Mouse (Mus musculus) left cerebral cortex, adult 2 months (tissue): ENCODE data around the gene Pmvk. TPM values are rescaled to one million over a fixed set of nuclear protein-coding genes. Genes with fewer than 3 reads are reported as not detected.

Experiments used
- DNase-seq, 2 experiments: peaks; one replicate each; pipeline ENCODE4 v3.0.0; 2021 to 2022; ENCODE audit warnings: low spot score in 2 of 2, mixed read lengths in 1 of 2; ENCODE audit errors: extremely low spot score in 1 of 2
- H3K27ac ChIP-seq: fragments of 200-600 bp; 2 replicates; pipeline ENCODE4 v1.8.1; 2022
- H3K4me3 ChIP-seq: fragments of 200-600 bp; 2 replicates; pipeline ENCODE4 v1.8.1; 2022
- CTCF ChIP-seq: fragments of 200-600 bp; IDR thresholded peaks from 2 replicates; pipeline ENCODE4 v1.8.1; 2022; ENCODE audit warnings: antibody characterized with exemption, mild to moderate bottlenecking, moderate library complexity
- intact Hi-C: fragments of 180-260 bp; cut with DNase I; formaldehyde crosslinking; loops from one replicate; pipeline ENCODE4 v1.15.1; 2025
- total RNA-seq, 2 experiments: library from RNA; stranded (reverse); gene quantifications; 2 replicates each; pipeline ENCODE4 v1.2.3; 2021

The Pmvk gene
- total RNA-seq, 2 experiments from 2014 or later, result 32.1 to 35.0 TPM

- no peak for TF ChIP-seq CTCF
- no peak overlapping the region for H3K4me3 ChIP-seq
- H3K27ac ChIP-seq, result no peak overlapping the region
- intact Hi-C loops, result no loop called here
- DNase-seq, result no peak
These were observed 21.7 kb upstream of the Pmvk start for GRCm38 (mm10) chr3:89432606-89433005.

- intact Hi-C loops, result no loop called here
- no peak overlapping the region for H3K4me3 ChIP-seq
- no peak for DNase-seq
- no peak overlapping the region for H3K27ac ChIP-seq
- no peak for TF ChIP-seq CTCF
These were observed 19.8 kb upstream of the Pmvk start for GRCm38 (mm10) chr3:89434532-89434931.

GRCm38 (mm10) chr3:89435041-89435440 is 19.3 kb upstream of the Pmvk start:
- no peak overlapping the region for H3K4me3 ChIP-seq
- no peak for TF ChIP-seq CTCF
- no peak overlapping the region for H3K27ac ChIP-seq
- DNase-seq, result no peak
- intact Hi-C loops, result no loop called here

GRCm38 (mm10) chr3:89436176-89437113 is 17.9 kb upstream of the Pmvk start, which contains the start of gene Pbxip1:
Gene Pbxip1, plus strand, starts transcription at chr3:89436706.
- H3K4me3 ChIP-seq, result peak within 1 kb of the TSS; percentile 38
- intact Hi-C loops, result loop anchor here (2.0 kb wide), 1 partner anchor 22 kb away; no protein-coding TSS in a partner anchor
- no peak for TF ChIP-seq CTCF
- peak within 1 kb of the TSS; percentile 63 for H3K27ac ChIP-seq
- DNase-seq, result no peak

GRCm38 (mm10) chr3:89437269-89437668 is 17.1 kb upstream of the Pmvk start:
- TF ChIP-seq CTCF, result no peak
- no peak for DNase-seq
- Histone ChIP-seq H3K4me3 (peak overlapping the region; percentile 38), H3K27ac (peak overlapping the region; percentile 63; the same call in 1 of the 2 replicates)
- intact Hi-C loops, result loop anchor here (2.0 kb wide), 1 partner anchor 22 kb away; no protein-coding TSS in a partner anchor

- Histone ChIP-seq H3K27ac (no peak overlapping the region), H3K4me3 (no peak overlapping the region)
- intact Hi-C loops, result no loop called here
- DNase-seq, result no peak
- TF ChIP-seq CTCF, result no peak
These were observed 13.7 kb upstream of the Pmvk start for GRCm38 (mm10) chr3:89440691-89441090.

GRCm38 (mm10) chr3:89448720-89449537 is 5.4 kb upstream of the Pmvk start:
- no peak for TF ChIP-seq CTCF
- intact Hi-C loops, result loop anchor here (2.0 to 5.0 kb wide), 2 partner anchors 38 to 410 kb away; no protein-coding TSS in a partner anchor
- DNase-seq, result no peak
- Histone ChIP-seq H3K4me3 (no peak overlapping the region), H3K27ac (no peak overlapping the region)

- H3K4me3 ChIP-seq, result no peak overlapping the region
- TF ChIP-seq CTCF, result peak; percentile 82
- DNase-seq, result peak; percentile 67 to 75
- intact Hi-C loops, result loop anchor here (2.0 to 5.0 kb wide), 2 partner anchors 38 to 409 kb away; no protein-coding TSS in a partner anchor
- H3K27ac ChIP-seq, result no peak overlapping the region
These were observed 4.8 kb upstream of the Pmvk start for GRCm38 (mm10) chr3:89449541-89449940.

GRCm38 (mm10) chr3:89451916-89452315 is 2.4 kb upstream of the Pmvk start:
- DNase-seq, result no peak
- Histone ChIP-seq H3K27ac (no peak overlapping the region), H3K4me3 (no peak overlapping the region)
- intact Hi-C loops, result no loop called here
- TF ChIP-seq CTCF, result no peak

GRCm38 (mm10) chr3:89455786-89456285 is 1.5 kb downstream of the Pmvk start:
- intact Hi-C loops, result loop anchor here (2.0 kb wide), 2 partner anchors 233 to 403 kb away; no protein-coding TSS in a partner anchor
- H3K4me3 ChIP-seq, result no peak overlapping the region
- TF ChIP-seq CTCF, result no peak

GRCm38 (mm10) chr3:89456726-89457665 is 2.7 kb downstream of the Pmvk start:
- no peak overlapping the region for H3K27ac ChIP-seq
- DNase-seq, result peak; percentile 40 to 65
- no peak overlapping the region for H3K4me3 ChIP-seq
- peak; percentile 60 for TF ChIP-seq CTCF
- intact Hi-C loops, result loop anchor here (2.0 kb wide), 2 partner anchors 232 to 402 kb away; no protein-coding TSS in a partner anchor

More at GRCm38 (mm10) chr3:89455786-89456285, 1.5 kb downstream of the Pmvk start:
- no peak for DNase-seq
- no peak overlapping the region for H3K27ac ChIP-seq
